Mouse (Mus musculus) lung, postnatal 0 days (tissue): ENCODE results near the gene Proz.

Experiments used
- CTCF ChIP-seq: IDR thresholded peaks from 2 replicates; pipeline ENCODE4 v1.5.1; 2016; ENCODE audit warnings: antibody characterized with exemption, mild to moderate bottlenecking
- EP300 ChIP-seq: IDR thresholded peaks from 2 replicates; pipeline ENCODE4 v1.6.1; 2016; ENCODE audit warnings: antibody characterized with exemption, mild to moderate bottlenecking, control low read depth

- no peak for TF ChIP-seq CTCF
- TF ChIP-seq EP300, result no peak
These were observed 33.1 kb upstream of the Proz start for GRCm38 (mm10) chr8:13027615-13028014.
